Mouse (Mus musculus): ENCODE data around the gene Acsl3.

DNA sequence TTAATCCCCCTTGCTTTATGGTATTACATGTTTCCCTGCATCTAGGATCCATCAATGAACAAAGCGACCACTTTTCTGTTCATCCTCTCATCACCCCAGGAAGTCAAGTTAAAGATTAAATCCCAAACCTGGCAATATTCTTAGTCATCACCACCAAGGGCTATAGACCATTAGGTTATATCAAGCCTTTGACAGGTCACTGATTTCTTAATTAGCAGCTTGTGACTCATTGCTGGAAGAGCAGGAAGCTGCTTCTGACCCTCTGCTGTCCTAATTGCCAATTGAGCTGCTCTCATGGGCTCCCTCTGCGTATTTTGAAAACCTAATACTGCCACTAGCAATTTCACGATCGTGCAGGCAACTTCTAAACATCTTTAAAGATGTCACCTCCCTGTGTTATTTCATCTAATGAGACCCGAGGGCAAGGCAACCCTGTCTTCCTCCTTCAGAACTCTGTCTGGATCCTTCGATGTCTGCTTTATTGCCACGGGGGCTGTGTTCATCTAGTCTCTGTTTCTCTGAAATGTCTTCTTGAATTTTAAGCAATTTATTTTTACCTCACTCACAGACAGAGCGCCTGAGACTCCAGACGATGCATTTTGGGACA is 72.6 kb downstream of the Acsl3 start:
- TF ChIP-seq CTCF (IDR thresholded peaks at IDR 0.05; ENCODE audit: low read depth, low read length) (no peak), TAL1 (conservative IDR thresholded peaks at IDR 0.05; ENCODE audit: low read depth, low read length) (no peak)

Data from G1E (cell line).